Mouse (Mus musculus) urinary bladder, postnatal 4 days (tissue): Measurements from ENCODE around the gene Zfp870.
"Not testable (repeated sequence)": the region's sequence is repeated elsewhere in the genome, so short reads cannot be mapped to it uniquely, and the experiment has no call there.

Experiments
- DNase-seq, 2 experiments: peaks; one replicate each; pipeline ENCODE4 v3.0.0; 2021 to 2022; ENCODE audit warnings: low spot score in 2 of 2

The Zfp870 gene

GRCm38 (mm10) chr17:32871483-32871882, 20.0 kb downstream of the Zfp870 start:
- DNase-seq: no peak

GRCm38 (mm10) chr17:32867266-32867665, 24.2 kb downstream of the Zfp870 start:
- DNase-seq: not testable (repeated sequence)

DNA sequence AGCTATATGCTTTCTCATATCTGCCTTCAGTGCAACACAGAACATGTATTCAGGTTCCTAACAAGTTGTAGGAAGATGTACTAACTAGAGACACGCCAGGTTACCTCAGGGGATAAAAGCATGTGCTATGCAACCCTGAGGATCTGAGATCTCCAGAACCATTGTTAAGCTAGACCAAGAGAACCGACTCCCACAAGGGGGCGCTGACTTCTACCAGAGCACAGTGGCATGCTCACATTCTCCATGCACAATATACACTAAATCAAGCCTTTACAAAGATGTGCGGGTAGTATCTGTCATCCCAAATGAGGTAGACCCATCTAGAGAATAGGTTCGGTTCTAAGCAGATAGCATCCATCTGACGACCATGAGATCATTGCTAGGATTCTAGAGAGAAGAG, 34.7 kb downstream of the Zfp870 start:
- not testable (repeated sequence) for DNase-seq

DNA sequence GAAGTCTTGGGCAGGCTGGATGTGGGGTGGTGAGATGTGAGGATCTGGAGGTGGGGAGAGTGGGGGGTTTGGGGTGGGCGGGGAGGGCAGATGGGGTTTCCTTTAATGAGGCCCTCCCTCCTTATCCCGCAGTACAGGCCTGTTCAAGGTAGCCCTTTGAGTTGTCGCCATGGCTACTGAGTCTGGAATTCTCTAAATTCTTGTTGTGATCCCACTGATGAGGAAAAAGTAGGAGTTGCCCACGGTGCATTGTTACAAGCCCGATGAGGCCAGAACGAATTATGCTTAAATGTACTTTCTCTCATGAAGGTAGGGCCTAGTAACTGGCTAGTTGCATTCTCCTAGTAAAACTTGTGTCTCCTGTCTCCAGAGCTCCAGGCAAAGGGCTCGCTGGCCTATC, 39.9 kb downstream of the Zfp870 start:
- no peak for DNase-seq

- DNase-seq: no peak
Measured at GRCm38 (mm10) chr17:32841388-32841787, 50.1 kb downstream of the Zfp870 start.

DNA sequence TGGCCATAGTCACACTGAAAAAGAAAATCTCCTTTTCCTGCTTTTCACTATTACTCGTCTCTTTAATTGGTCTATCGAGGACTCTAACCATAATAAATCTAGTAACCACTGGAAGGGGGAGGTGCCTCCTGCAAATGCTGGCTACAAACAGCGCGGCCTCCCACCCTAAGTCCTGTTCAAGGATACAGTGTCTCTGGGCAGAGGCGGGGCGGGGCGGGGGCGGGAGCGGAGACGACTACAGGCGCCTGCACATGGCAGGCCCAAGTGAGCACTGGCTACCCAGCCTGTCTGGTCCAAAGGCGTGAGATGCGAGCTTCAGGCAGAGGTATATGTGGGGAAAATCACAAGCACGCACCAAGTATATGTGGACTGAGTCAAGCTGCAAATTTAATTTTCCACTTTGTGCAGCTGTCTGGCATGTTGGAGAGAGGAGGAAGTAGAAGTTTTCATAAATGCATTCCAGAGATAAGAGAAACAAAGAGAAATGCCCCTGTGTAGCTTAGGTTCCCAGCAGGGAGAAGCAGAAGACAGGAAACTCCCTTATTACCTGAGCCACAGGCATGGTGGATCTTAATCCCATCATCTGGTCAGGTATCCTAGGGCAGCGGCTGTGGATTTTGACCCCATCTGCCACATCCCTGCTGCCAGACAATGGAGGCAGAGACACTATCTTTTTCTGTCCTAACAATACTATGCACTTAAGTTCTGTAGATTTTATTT, 52.2 kb downstream of the Zfp870 start:
- no peak for DNase-seq

DNA sequence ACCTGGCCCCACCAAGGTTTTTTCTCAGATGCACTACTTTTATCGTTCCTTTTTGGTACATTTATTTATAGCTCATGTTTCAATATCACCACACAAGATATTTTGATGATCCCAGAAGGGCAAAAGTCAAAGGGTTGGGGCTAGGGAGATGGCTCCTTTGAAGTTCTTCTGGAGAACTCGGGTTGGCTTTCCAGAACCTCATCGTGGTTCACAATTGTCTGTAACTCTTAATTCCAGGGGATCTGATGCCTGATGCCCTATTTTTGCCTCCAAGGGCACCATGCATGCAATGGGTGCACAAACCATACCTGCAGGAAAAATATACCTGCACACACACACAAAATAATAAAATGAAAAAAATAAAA, 61.0 kb downstream of the Zfp870 start:
- DNase-seq: no peak

- DNase-seq: peak; percentile 57 to 67
Measured at GRCm38 (mm10) chr17:32829540-32830417, 61.7 kb downstream of the Zfp870 start, which contains the start of gene Zfp799. Zfp799 (minus strand) TSS chr17:32830261.
